Mouse (Mus musculus): ENCODE results near the gene Speer4f1. TPM values are rescaled to one million over a fixed set of nuclear protein-coding genes. Genes with fewer than 3 reads are reported as not detected.

Speer4f1 gene
- polyA plus RNA-seq, 1 experiment: not detected

DNA sequence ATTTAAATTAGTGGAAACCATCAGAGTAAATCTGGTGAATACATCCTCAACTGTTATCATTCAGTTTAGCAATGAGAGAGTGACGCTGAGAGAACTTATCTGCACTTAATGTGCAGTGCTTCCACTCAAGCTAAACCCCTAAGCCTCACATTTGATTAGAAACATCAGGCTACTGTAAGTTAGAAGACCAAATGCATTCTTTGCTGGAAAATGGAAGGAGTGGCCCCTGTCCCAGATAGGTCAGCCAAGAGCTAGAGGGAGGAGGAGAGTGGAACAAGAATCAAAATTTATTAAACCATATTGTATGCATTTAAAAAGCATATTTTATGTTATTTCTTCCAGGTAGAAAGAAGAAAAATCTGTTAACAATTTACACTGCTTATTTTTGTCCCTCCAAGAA is 14.0 kb downstream of the Speer4f1 start:
- Histone ChIP-seq H3K4me2 (ENCODE audit: low read depth) (no peak overlapping the region), H3ac (ENCODE audit: control insufficient read depth, insufficient read length) (no peak overlapping the region), H3K79me2 (ENCODE audit: control insufficient read depth, insufficient read depth) (no peaks in the 10 kb centered on the region), H3K4me3 (no peak overlapping the region), H3K36me3 (ENCODE audit: control insufficient read depth, insufficient read depth) (no peaks in the 10 kb centered on the region), H3K27me3 (ENCODE audit: control insufficient read depth, insufficient read depth, insufficient read length) (no peaks in the 10 kb centered on the region)
- TF ChIP-seq TCF3 (IDR thresholded peaks at IDR 0.05; ENCODE audit: insufficient read length, low read depth) (no peak), SRF (IDR thresholded peaks at IDR 0.05; ENCODE audit: control insufficient read depth, insufficient read length, low read depth) (no peak), REST (IDR thresholded peaks at IDR 0.05; ENCODE audit: insufficient read depth, insufficient read length) (no peak), USF1 (IDR thresholded peaks at IDR 0.05; ENCODE audit: low read depth) (no peak), E2F4 (IDR thresholded peaks at IDR 0.05; ENCODE audit: insufficient read depth) (no peak), POLR2AphosphoS2 (IDR thresholded peaks at IDR 0.05; ENCODE audit: insufficient read length, low read depth) (no peak), MAX (IDR thresholded peaks at IDR 0.05; ENCODE audit: low read depth) (no peak), MYOD1 (IDR thresholded peaks at IDR 0.05; ENCODE audit: control insufficient read depth in 1 of 3, insufficient read length in 2 of 3, low read depth in 2 of 3) (no peak), CEBPB (IDR thresholded peaks at IDR 0.05; ENCODE audit: insufficient read depth, poor library complexity, severe bottlenecking) (no peak), POLR2A (IDR thresholded peaks at IDR 0.05; ENCODE audit: insufficient read length, low read depth) (no peak)

DNA sequence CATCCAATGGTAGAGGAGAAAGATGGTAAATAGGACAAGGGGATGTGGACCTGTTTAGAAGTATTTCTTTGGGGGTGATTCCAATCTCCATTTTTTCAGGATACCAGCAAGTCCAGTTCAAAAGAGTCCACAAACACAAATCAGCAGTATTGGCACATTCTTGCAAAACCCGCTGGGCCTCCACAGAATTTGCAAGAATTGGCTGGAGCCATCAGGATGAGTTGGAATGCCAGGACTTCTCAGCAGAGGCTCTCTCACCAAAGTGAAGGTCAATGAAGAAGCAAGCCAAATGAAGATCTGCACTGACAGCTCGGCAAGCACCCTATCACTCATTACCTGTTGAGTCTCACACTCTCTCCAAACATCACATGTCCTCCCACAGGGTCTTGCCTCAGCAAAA is 19.7 kb downstream of the Speer4f1 start:
- Histone ChIP-seq H3ac (ENCODE audit: control insufficient read depth, insufficient read length) (no peak overlapping the region), H3K4me2 (ENCODE audit: low read depth) (no peak overlapping the region), H3K79me2 (ENCODE audit: control insufficient read depth, insufficient read depth) (no peaks in the 10 kb centered on the region), H3K36me3 (ENCODE audit: control insufficient read depth, insufficient read depth) (no peaks in the 10 kb centered on the region), H3K27me3 (ENCODE audit: control insufficient read depth, insufficient read depth, insufficient read length) (no peaks in the 10 kb centered on the region), H3K4me3 (no peak overlapping the region)
- TF ChIP-seq POLR2AphosphoS2 (IDR thresholded peaks at IDR 0.05; ENCODE audit: insufficient read length, low read depth) (no peak), MYOG (IDR thresholded peaks at IDR 0.05; ENCODE audit: control insufficient read depth in 1 of 3, insufficient read depth in 1 of 3, insufficient read length in 2 of 3, low read depth in 2 of 3) (no peak), POLR2A (IDR thresholded peaks at IDR 0.05; ENCODE audit: insufficient read length, low read depth) (no peak), SRF (IDR thresholded peaks at IDR 0.05; ENCODE audit: control insufficient read depth, insufficient read length, low read depth) (no peak), MYOD1 (IDR thresholded peaks at IDR 0.05; ENCODE audit: control insufficient read depth in 1 of 3, insufficient read length in 2 of 3, low read depth in 2 of 3) (no peak), CEBPB (IDR thresholded peaks at IDR 0.05; ENCODE audit: insufficient read depth, poor library complexity, severe bottlenecking) (no peak), MAX (IDR thresholded peaks at IDR 0.05; ENCODE audit: low read depth) (no peak), REST (IDR thresholded peaks at IDR 0.05; ENCODE audit: insufficient read depth, insufficient read length) (no peak), USF1 (IDR thresholded peaks at IDR 0.05; ENCODE audit: low read depth) (no peak), E2F4 (IDR thresholded peaks at IDR 0.05; ENCODE audit: insufficient read depth) (no peak), TCF12 (IDR thresholded peaks at IDR 0.05; ENCODE audit: insufficient read depth, poor library complexity, severe bottlenecking) (no peak), TCF3 (IDR thresholded peaks at IDR 0.05; ENCODE audit: insufficient read length, low read depth) (no peak)

GRCm38 (mm10) chr5:17496650-17497049 is 20.8 kb downstream of the Speer4f1 start:
- no peak overlapping the region for H3ac ChIP-seq (ENCODE audit: control insufficient read depth, insufficient read length)
- H3K79me2 ChIP-seq (ENCODE audit: control insufficient read depth, insufficient read depth): no peaks in the 10 kb centered on the region
- H3K27me3 ChIP-seq (ENCODE audit: control insufficient read depth, insufficient read depth, insufficient read length): no peaks in the 10 kb centered on the region
- H3K4me3 ChIP-seq: no peak overlapping the region
- H3K4me2 ChIP-seq (ENCODE audit: low read depth): no peak overlapping the region
- H3K36me3 ChIP-seq (ENCODE audit: control insufficient read depth, insufficient read depth): no peaks in the 10 kb centered on the region
- TF ChIP-seq CEBPB (IDR thresholded peaks at IDR 0.05; ENCODE audit: insufficient read depth, poor library complexity, severe bottlenecking): no peak
- no peak for TF ChIP-seq TCF3 (IDR thresholded peaks at IDR 0.05; ENCODE audit: insufficient read length, low read depth)
- no peak for TF ChIP-seq E2F4 (IDR thresholded peaks at IDR 0.05; ENCODE audit: insufficient read depth)
- no peak for TF ChIP-seq TCF12 (IDR thresholded peaks at IDR 0.05; ENCODE audit: insufficient read depth, poor library complexity, severe bottlenecking)
- TF ChIP-seq SRF (IDR thresholded peaks at IDR 0.05; ENCODE audit: control insufficient read depth, insufficient read length, low read depth): no peak
- TF ChIP-seq MYOD1 (IDR thresholded peaks at IDR 0.05; ENCODE audit: control insufficient read depth in 1 of 3, insufficient read length in 2 of 3, low read depth in 2 of 3): no peak
- no peak for TF ChIP-seq MAX (IDR thresholded peaks at IDR 0.05; ENCODE audit: low read depth)
- no peak for TF ChIP-seq POLR2AphosphoS2 (IDR thresholded peaks at IDR 0.05; ENCODE audit: insufficient read length, low read depth)
- TF ChIP-seq MYOG (IDR thresholded peaks at IDR 0.05; ENCODE audit: control insufficient read depth in 1 of 3, insufficient read depth in 1 of 3, insufficient read length in 2 of 3, low read depth in 2 of 3): no peak
- TF ChIP-seq REST (IDR thresholded peaks at IDR 0.05; ENCODE audit: insufficient read depth, insufficient read length): no peak

DNA sequence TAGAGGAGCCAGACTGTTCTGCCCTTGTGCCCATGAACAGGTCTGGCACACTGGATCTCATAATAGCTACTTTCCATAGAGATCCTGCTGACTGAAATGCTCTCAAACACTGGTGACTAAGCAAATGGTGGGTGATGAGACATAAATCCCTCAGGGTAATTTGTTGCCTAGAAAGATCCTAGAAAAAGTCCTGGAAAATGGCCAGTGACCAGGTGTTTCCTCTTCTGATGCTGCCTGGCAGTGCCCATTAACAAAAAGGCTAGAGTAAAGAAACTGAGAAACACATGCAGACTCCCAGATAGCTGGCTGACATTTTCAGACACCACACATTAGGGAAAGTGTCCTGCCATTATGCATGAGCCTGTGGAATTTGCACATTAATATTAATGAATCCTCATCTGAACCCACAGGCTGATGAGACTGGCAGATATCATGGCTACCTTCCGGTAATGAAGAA is 24.0 kb downstream of the Speer4f1 start:
- Histone ChIP-seq H3K36me3 (ENCODE audit: control insufficient read depth, insufficient read depth) (no peaks in the 10 kb centered on the region), H3K4me3 (no peak overlapping the region), H3K27me3 (ENCODE audit: control insufficient read depth, insufficient read depth, insufficient read length) (no peaks in the 10 kb centered on the region), H3K79me2 (ENCODE audit: control insufficient read depth, insufficient read depth) (no peaks in the 10 kb centered on the region), H3K4me2 (ENCODE audit: low read depth) (no peak overlapping the region), H3ac (ENCODE audit: control insufficient read depth, insufficient read length) (no peak overlapping the region)
- TF ChIP-seq USF1 (IDR thresholded peaks at IDR 0.05; ENCODE audit: low read depth): no peak
- TF ChIP-seq CEBPB (IDR thresholded peaks at IDR 0.05; ENCODE audit: insufficient read depth, poor library complexity, severe bottlenecking): no peak
- TF ChIP-seq E2F4 (IDR thresholded peaks at IDR 0.05; ENCODE audit: insufficient read depth): no peak
- no peak for TF ChIP-seq POLR2AphosphoS2 (IDR thresholded peaks at IDR 0.05; ENCODE audit: insufficient read length, low read depth)
- TF ChIP-seq MYOG (IDR thresholded peaks at IDR 0.05; ENCODE audit: control insufficient read depth in 1 of 3, insufficient read depth in 1 of 3, insufficient read length in 2 of 3, low read depth in 2 of 3): no peak
- no peak for TF ChIP-seq MYOD1 (IDR thresholded peaks at IDR 0.05; ENCODE audit: control insufficient read depth in 1 of 3, insufficient read length in 2 of 3, low read depth in 2 of 3)
- TF ChIP-seq POLR2A (IDR thresholded peaks at IDR 0.05; ENCODE audit: insufficient read length, low read depth): no peak
- TF ChIP-seq REST (IDR thresholded peaks at IDR 0.05; ENCODE audit: insufficient read depth, insufficient read length): no peak
- TF ChIP-seq TCF12 (IDR thresholded peaks at IDR 0.05; ENCODE audit: insufficient read depth, poor library complexity, severe bottlenecking): no peak
- no peak for TF ChIP-seq TCF3 (IDR thresholded peaks at IDR 0.05; ENCODE audit: insufficient read length, low read depth)
- TF ChIP-seq MAX (IDR thresholded peaks at IDR 0.05; ENCODE audit: low read depth): no peak
- TF ChIP-seq SRF (IDR thresholded peaks at IDR 0.05; ENCODE audit: control insufficient read depth, insufficient read length, low read depth): no peak
